Mouse (Mus musculus) forebrain, embryonic 16.5 days (tissue): ENCODE data around the gene Sinhcaf. TPM values are rescaled to one million over a fixed set of nuclear protein-coding genes. Genes with fewer than 3 reads are reported as not detected.
"Not testable (repeated sequence)": the region's sequence is repeated elsewhere in the genome, so short reads cannot be mapped to it uniquely, and the experiment has no call there.

Experiments used
- ATAC-seq: fragments of 200-750 bp; cut with Nextera tagmentation; 2 replicates; pipeline ENCODE4 v1.8.0; 2017; ENCODE audit warnings: mild to moderate bottlenecking, moderate library complexity
- H3K27ac ChIP-seq: fragments of 300-500 bp; sonication (generic); 2 replicates; pipeline ENCODE4 v1.5.1; 2014; ENCODE audit warnings: low read length, control low read depth
- H3K27me3 ChIP-seq: fragments of 300-500 bp; sonication (generic); replicated peaks from 2 replicates; pipeline ENCODE4 v1.6.1; 2014; ENCODE audit warnings: low read length; ENCODE audit not compliant: control insufficient read depth, insufficient read depth
- H3K36me3 ChIP-seq: fragments of 300-500 bp; sonication (generic); 2 replicates; pipeline ENCODE4 v1.6.1; 2014; ENCODE audit not compliant: control insufficient read depth, insufficient read depth
- H3K4me1 ChIP-seq: fragments of 300-500 bp; sonication (generic); replicated peaks from 2 replicates; pipeline ENCODE4 v1.6.1; 2014; ENCODE audit warnings: low read length; ENCODE audit not compliant: control insufficient read depth, insufficient read depth
- H3K4me2 ChIP-seq: fragments of 300-500 bp; sonication (generic); 2 replicates; pipeline ENCODE4 v1.6.1; 2014; ENCODE audit warnings: mild to moderate bottlenecking, low read length, control low read depth
- H3K4me3 ChIP-seq: fragments of 300-500 bp; sonication (generic); replicated peaks from 2 replicates; pipeline ENCODE4 v1.5.1; 2014; ENCODE audit warnings: mild to moderate bottlenecking, low read length, control low read depth
- H3K9ac ChIP-seq: fragments of 300-500 bp; sonication (generic); replicated peaks from 2 replicates; pipeline ENCODE4 v1.6.1; 2014; ENCODE audit warnings: low read depth, low read length, control low read depth
- H3K9me3 ChIP-seq: fragments of 300-500 bp; sonication (generic); 2 replicates; pipeline ENCODE4 v1.6.1; 2016; ENCODE audit warnings: low read length; ENCODE audit not compliant: control insufficient read depth
- WGBS: fragments of 180-500 bp; shearing (Covaris S2); extraction: QIAGEN DNeasy Blood & Tissue Kit; methylation state at CpG from one replicate; pipeline ENCODE4 v1.1.7; 2014; 5-methylcytosine and 5-hydroxymethylcytosine counted together
- polyA plus RNA-seq: library from polyadenylated mRNA; unstranded; fragments of >200 nt; fragmentation: Nextera tagmentation; extraction: Ambion mirVana; gene quantifications from 2 replicates; pipeline ENCODE4 v1.2.1, GENCODE M21; 2015

Gene Sinhcaf
- polyA plus RNA-seq, 1 experiment from 2014 or later = 106 TPM

DNA sequence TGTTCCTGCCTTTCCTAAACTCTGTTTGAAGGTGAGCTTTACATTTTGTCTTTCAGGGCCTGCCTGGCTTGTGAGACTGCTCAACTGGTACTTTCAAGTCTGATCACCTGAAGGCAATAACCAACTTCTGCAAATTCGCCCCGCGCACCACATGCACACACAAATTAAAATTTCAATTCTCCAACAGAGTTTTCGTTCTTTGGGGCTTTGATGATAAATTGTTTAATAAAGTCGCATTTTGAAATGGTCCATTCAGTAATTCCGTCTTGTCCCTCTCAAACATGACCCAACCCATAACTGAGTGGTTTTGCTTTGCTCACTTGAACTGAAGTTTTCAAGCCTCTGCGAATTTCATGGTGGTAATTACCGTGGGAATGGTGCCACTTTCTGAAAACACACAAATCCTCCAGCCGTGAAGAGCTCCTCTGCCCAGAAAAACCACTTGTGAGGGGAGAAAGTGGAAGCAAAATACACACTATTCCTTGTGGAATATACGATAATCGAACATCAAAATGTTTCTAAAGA is 676 bp upstream of the Sinhcaf start:
- H3K4me3 ChIP-seq = peak overlapping the region; percentile 62
- H3K27ac ChIP-seq = peak overlapping the region; percentile 64
- H3K27me3 ChIP-seq = no peaks in the 10 kb centered on the region
- 23% methylated on average over 11 of the region's 11 CpGs for WGBS
- H3K9ac ChIP-seq = peak overlapping the region; percentile 84
- no peaks in the 10 kb centered on the region for H3K36me3 ChIP-seq
- H3K4me2 ChIP-seq = peak overlapping the region; percentile 81
- H3K9me3 ChIP-seq = no peaks in the 10 kb centered on the region
- ATAC-seq = peak; percentile 9
- H3K4me1 ChIP-seq = peaks cover 17% of the 10 kb centered on the region

DNA sequence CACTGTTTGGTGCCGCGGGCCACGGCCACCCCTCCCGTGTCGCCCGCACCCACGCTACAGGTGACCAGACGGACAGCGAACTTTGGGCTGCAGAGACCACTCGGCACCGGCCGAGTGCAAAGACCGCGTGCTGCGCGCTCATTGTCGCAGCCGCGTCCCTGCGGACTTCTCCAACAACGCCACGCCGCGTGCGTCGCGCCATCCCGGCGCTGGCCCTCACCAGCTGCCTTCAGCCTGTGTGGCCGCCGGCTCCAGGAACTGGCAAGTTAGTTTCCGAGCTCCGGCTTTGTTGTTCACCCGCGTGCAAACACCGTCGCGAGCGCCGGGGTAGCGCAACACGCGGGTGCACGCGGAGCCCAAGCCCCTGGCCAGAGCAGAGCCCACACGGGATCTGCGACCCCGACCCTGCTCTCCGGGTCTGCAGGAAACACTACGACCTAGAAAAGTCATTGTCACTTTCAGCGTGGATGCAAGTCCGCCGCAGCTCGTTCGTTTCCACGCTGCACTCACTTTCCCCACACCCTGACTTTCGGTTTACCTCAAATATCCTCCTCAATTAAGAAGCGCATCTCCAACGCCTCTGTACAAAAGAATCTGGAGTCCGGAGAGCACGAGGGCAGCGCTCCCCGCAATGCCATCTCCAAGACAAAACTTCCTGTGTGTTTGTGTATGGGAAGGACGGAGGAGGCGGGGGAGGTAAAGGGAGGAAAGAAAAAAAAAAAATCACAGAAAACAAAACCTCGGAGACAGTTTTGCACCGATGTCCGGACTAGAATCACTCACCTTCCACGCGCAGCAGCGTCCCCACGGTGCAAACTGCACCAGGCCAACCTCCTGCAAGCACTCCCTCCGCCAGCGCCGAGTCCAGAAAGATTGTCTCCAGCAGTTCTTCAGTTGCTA is 508 bp downstream of the Sinhcaf start:
- no peaks in the 10 kb centered on the region for H3K9me3 ChIP-seq
- WGBS = under 1% methylated on average over 72 of the region's 75 CpGs
- H3K27ac ChIP-seq = peak overlapping the region; percentile 64
- no peaks in the 10 kb centered on the region for H3K27me3 ChIP-seq
- H3K36me3 ChIP-seq = no peaks in the 10 kb centered on the region
- peak overlapping the region; percentile 62 for H3K4me3 ChIP-seq
- peak overlapping the region; percentile 81 for H3K4me2 ChIP-seq
- peak; percentile 19 for ATAC-seq
- H3K9ac ChIP-seq = peak overlapping the region; percentile 84
- peaks cover 21% of the 10 kb centered on the region for H3K4me1 ChIP-seq

DNA sequence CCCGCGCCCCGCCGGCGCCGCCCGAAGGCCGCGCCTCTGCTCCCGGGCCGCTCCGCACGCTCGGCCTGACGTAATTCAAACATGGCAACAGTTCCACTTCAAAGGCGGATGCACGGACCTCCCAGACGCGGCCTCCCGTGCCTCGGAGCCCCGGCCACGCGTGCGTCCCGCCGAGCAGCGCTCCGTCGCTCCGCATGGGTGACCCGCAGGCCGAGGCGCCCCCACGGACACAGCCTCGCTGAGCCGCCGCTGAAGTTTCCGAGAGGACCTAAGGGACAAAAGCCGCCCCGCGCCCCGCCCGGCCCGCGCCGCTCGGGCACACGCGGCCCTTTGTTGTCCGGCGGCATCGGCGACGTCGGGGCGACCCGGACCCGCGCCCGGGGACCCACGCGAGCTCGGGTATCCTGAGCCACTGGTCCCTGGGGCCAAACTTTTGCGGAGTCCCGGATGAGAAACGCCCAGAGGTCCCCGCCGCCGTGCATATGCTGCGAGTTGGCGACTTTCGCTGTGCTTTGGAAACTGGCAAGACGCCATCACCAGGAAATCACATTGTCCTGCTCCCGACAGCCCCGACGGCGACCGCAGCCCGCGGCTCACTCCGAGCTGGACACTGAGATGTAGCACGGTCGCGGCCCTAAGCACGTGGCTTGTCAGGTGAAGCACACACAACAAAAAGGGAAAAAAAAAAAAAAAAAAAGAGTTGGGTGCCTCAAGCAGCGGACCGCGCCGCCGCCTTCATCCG is 1.3 kb downstream of the Sinhcaf start:
- ATAC-seq = peak; percentile 60
- peak overlapping the region; percentile 81 for H3K4me2 ChIP-seq
- H3K9ac ChIP-seq = peak overlapping the region; percentile 84
- no peaks in the 10 kb centered on the region for H3K27me3 ChIP-seq
- H3K4me3 ChIP-seq = peak overlapping the region; percentile 62
- peak overlapping the region; percentile 64 for H3K27ac ChIP-seq
- no peaks in the 10 kb centered on the region for H3K9me3 ChIP-seq
- no peaks in the 10 kb centered on the region for H3K36me3 ChIP-seq
- under 1% methylated on average over 92 of the region's 92 CpGs for WGBS
- peaks cover 21% of the 10 kb centered on the region for H3K4me1 ChIP-seq

DNA sequence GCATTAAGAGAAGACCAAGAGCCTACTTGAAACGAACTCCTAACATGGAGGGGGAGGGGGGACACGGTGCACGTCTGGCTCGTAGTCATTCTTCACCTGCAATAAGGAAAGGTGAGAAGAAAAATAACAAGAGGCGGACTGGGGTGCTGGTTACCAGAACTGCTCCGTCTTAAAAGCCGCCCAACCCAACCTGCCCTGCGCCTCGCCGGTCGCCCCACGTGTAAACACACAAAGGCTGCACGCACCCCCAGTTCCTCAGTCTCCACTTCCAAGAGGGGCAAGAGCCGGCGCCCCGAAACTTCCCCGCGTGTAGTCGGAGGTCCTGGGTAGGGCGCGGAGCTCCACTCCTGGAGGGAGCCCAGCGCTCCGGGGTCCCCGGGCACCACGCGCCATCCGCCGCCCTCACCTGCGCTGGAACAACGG is 1.9 kb downstream of the Sinhcaf start:
- Histone ChIP-seq H3K4me2 (peak overlapping the region; percentile 81), H3K36me3 (no peaks in the 10 kb centered on the region), H3K4me3 (peak overlapping the region; percentile 62), H3K9ac (peak overlapping the region; percentile 84), H3K27ac (peak overlapping the region; percentile 64), H3K9me3 (no peaks in the 10 kb centered on the region), H3K27me3 (no peaks in the 10 kb centered on the region), H3K4me1 (peaks cover 21% of the 10 kb centered on the region)
- under 1% methylated on average over 29 of the region's 30 CpGs for WGBS
- ATAC-seq = no peak; the same call in 1 of the 2 replicates

DNA sequence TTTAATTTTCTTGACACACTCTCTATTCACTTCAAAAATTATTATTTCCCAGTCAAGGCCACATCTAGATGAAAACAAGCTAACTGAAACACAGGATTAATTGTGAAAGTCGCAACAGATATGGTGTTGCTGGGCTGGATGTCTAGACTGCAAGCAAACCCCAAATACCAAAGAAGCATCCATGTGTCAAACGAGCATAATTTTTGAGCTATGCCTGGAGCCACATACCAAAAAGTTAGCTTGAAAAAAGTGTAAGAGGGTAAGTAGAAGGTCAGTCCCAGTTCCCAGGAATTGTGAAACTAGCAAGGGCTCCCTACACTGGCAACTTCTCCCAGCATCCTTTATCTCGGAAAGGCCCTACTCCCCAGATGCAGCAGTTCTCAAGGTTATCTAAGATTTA is 2.6 kb downstream of the Sinhcaf start:
- H3K9ac ChIP-seq = no peak overlapping the region; the same call in 1 of the 2 replicates
- 10% methylated on average over 3 of the region's 3 CpGs for WGBS
- peak overlapping the region; percentile 81 for H3K4me2 ChIP-seq

DNA sequence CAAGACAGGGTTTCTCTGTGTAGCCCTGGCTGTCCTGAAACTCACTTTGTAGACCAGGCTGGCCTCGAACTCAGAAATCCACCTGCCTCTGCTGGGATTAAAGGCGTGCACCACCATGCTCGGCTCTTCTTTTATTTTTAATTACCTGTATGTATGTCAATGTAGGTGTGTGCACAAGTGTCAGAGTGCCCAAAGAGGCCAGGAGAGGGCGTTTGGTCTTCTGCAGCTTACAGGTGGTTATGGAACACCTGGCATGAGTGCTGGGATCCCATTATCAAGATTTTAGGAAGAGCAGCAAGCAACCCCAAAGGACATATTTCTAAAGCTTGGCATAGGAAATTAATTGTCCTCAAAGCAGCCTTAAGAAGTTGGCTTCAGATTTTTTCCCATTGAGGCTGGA is 3.9 kb downstream of the Sinhcaf start:
- Histone ChIP-seq H3K4me1 (peaks cover 21% of the 10 kb centered on the region), H3K4me2 (no peak overlapping the region), H3K9me3 (no peaks in the 10 kb centered on the region), H3K36me3 (no peaks in the 10 kb centered on the region), H3K27me3 (no peaks in the 10 kb centered on the region), H3K27ac (no peak overlapping the region), H3K9ac (no peak overlapping the region), H3K4me3 (no peak overlapping the region)
- no peak for ATAC-seq
- WGBS = 64% methylated on average over 4 of the region's 4 CpGs

More for the DNA sequence above, 2.6 kb downstream of the Sinhcaf start:
- no peaks in the 10 kb centered on the region for H3K27me3 ChIP-seq
- H3K27ac ChIP-seq = no peak overlapping the region
- H3K36me3 ChIP-seq = no peaks in the 10 kb centered on the region
- no peaks in the 10 kb centered on the region for H3K9me3 ChIP-seq
- H3K4me1 ChIP-seq = peaks cover 21% of the 10 kb centered on the region
- H3K4me3 ChIP-seq = peak overlapping the region; percentile 62
- ATAC-seq = no peak

DNA sequence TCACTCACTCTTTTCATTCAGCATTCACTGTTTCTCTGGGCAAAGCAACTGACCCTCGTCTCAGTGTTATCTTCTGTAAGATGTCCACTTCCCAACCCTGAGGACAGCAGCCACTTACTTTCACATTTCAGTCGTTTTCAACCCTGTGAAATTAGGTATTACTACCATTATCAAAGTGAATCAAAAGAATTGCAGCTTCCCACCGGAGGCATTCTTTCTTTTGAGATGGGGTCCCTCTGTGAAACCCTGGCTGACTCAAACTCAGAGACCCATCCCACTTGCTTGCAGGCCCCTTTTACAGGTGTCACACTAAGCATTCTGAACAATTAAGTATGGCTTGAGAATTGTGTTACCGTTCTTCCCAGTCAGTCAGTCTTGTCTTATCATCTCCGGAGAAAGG is 4.4 kb downstream of the Sinhcaf start:
- WGBS = 54% methylated on average over 5 of the region's 5 CpGs
- Histone ChIP-seq H3K9ac (no peak overlapping the region), H3K4me2 (no peak overlapping the region), H3K9me3 (no peaks in the 10 kb centered on the region), H3K4me3 (no peak overlapping the region), H3K4me1 (peaks cover 18% of the 10 kb centered on the region), H3K27me3 (no peaks in the 10 kb centered on the region), H3K27ac (no peak overlapping the region), H3K36me3 (no peaks in the 10 kb centered on the region)
- ATAC-seq = no peak

DNA sequence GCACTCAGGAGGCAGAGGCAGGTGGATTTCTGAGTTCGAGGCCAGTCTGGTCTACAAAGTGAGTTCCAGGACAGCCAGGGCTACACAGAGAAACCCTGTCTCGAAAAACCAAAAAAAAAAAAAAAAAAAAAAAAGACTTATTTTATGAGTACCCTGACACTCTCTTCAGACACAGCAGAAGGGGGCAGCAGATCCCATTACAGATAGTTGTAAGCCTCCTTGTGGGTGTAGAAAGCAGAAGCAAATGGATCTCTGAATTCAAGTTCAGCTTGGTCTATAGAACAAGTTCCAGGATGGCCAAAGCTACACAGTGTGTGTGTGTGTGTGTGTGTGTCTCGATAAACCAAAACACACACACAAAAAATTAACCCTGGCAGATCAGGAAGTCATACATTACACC is 5.9 kb downstream of the Sinhcaf start:
- H3K9me3 ChIP-seq, ATAC-seq, H3K27me3 ChIP-seq, H3K9ac ChIP-seq, H3K4me2 ChIP-seq, H3K36me3 ChIP-seq, H3K4me3 ChIP-seq, H3K27ac ChIP-seq: not testable (repeated sequence)
- peaks cover 15% of the 10 kb centered on the region for H3K4me1 ChIP-seq
- WGBS = 89% methylated on average over 2 of the region's 3 CpGs

DNA sequence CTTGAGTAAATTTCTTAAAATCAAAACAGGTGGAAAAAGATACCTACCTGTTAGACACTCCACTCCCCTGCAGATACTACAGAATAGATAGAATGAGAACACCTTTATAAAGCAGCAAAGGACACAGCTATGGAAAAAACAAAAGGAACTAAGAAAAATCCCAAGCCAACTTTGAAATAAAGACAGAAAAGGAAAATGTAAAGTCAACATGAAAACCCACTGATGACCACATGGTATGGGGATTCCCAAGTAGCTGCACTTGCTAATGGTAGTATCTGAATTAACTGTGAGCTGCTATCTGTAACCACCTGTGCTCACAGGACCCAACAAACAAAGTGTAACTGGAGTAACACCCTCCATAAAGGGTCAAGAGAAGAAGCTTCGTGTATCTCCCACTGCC is 8.6 kb downstream of the Sinhcaf start:
- ATAC-seq = no peak
- H3K9me3 ChIP-seq = no peaks in the 10 kb centered on the region

More for the DNA sequence above, 8.6 kb downstream of the Sinhcaf start:
- H3K36me3 ChIP-seq = no peaks in the 10 kb centered on the region
- no peak overlapping the region for H3K4me2 ChIP-seq
- no peak overlapping the region for H3K9ac ChIP-seq
- H3K27ac ChIP-seq = no peak overlapping the region
- H3K27me3 ChIP-seq = no peaks in the 10 kb centered on the region
- H3K4me3 ChIP-seq = no peak overlapping the region
- H3K4me1 ChIP-seq = peaks cover 10% of the 10 kb centered on the region
- WGBS = 32% methylated on average over 1 of the region's 1 CpGs
